Mouse (Mus musculus) MEL (cell line): Measurements from ENCODE around the gene Lin54.

Experiments used
- CTCF ChIP-seq, 3 experiments: IDR thresholded peaks in 2 of 3; conservative IDR thresholded peaks in 1 of 3; 2 replicates each; pipeline ENCODE4 v1.5.1; 2011 to 2012; ENCODE audit warnings: low read length in 3 of 3, low read depth in 2 of 3, mild to moderate bottlenecking in 2 of 3, improper control_type of control experiment in 1 of 3, inconsistent platforms in 1 of 3, mixed read lengths in 1 of 3, moderate library complexity in 1 of 3; ENCODE audit not compliant: control insufficient read depth in 1 of 3, insufficient read depth in 1 of 3, poor library complexity in 1 of 3, severe bottlenecking in 1 of 3
- EP300 ChIP-seq, 2 experiments: IDR thresholded peaks; 2 replicates each; pipeline ENCODE4 v1.6.1; 2011; ENCODE audit warnings: improper control_type of control experiment in 2 of 2, low read length in 2 of 2, low read depth in 1 of 2, mild to moderate bottlenecking in 1 of 2
- GATA1 ChIP-seq: IDR thresholded peaks from 2 replicates; pipeline ENCODE4 v1.6.1; 2011; ENCODE audit warnings: low read depth, low read length, improper control_type of control experiment
- HCFC1 ChIP-seq: IDR thresholded peaks from 2 replicates; pipeline ENCODE4 v1.6.1; 2012; ENCODE audit warnings: low read depth, mild to moderate bottlenecking, inconsistent platforms, low read length, improper control_type of control experiment, moderate library complexity
- MAFK ChIP-seq: IDR thresholded peaks from 2 replicates; pipeline ENCODE4 v1.6.1; 2011; ENCODE audit warnings: low read depth, mild to moderate bottlenecking, low read length, improper control_type of control experiment, borderline replicate concordance
- MYC ChIP-seq: IDR thresholded peaks from 2 replicates; pipeline ENCODE4 v1.6.1; 2011; ENCODE audit warnings: low read depth, mild to moderate bottlenecking, low read length, improper control_type of control experiment, moderate library complexity
- POLR2A ChIP-seq, 2 experiments: IDR thresholded peaks; 2 replicates each; pipeline ENCODE4 v1.6.1; 2011 to 2012; ENCODE audit warnings: low read length in 2 of 2, mild to moderate bottlenecking in 2 of 2, control low read depth in 1 of 2, improper control_type of control experiment in 1 of 2, low read depth in 1 of 2, moderate library complexity in 1 of 2; ENCODE audit not compliant: control insufficient read depth in 1 of 2, insufficient read depth in 1 of 2, poor library complexity in 1 of 2
- POLR2AphosphoS2 ChIP-seq: IDR thresholded peaks from 2 replicates; pipeline ENCODE4 v1.6.1; 2011; ENCODE audit warnings: low read length, improper control_type of control experiment
- POLR2AphosphoS5 ChIP-seq: IDR thresholded peaks from 2 replicates; pipeline ENCODE4 v1.6.1; 2012; ENCODE audit warnings: low read depth, borderline replicate concordance, mild to moderate bottlenecking, inconsistent platforms, low read length, moderate library complexity, mixed read lengths
- TBP ChIP-seq: IDR thresholded peaks from 2 replicates; pipeline ENCODE4 v1.8.0; 2011; ENCODE audit warnings: low read depth, low read length, improper control_type of control experiment
- ZC3H11A ChIP-seq: IDR thresholded peaks from 2 replicates; pipeline ENCODE4 v1.6.1; 2012; ENCODE audit warnings: low read depth, mild to moderate bottlenecking, inconsistent platforms, low read length, improper control_type of control experiment
- ZNF384 ChIP-seq: IDR thresholded peaks from 2 replicates; pipeline ENCODE4 v1.6.1; 2012; ENCODE audit warnings: low read depth, mild to moderate bottlenecking, inconsistent platforms, low read length, improper control_type of control experiment

GRCm38 (mm10) chr5:100499243-100499642, 1.2 kb downstream of the Lin54 start:
- TF ChIP-seq ZC3H11A (no peak), CTCF (IDR thresholded peaks at IDR 0.05 in 2 of 3, conservative IDR thresholded peaks at IDR 0.05 in 1 of 3; ENCODE audit: control insufficient read depth in 1 of 3, insufficient read depth in 1 of 3, low read depth in 2 of 3, low read length in 3 of 3, poor library complexity in 1 of 3, severe bottlenecking in 1 of 3) (no peak), POLR2A (IDR thresholded peaks at IDR 0.05; ENCODE audit: control insufficient read depth in 1 of 2, insufficient read depth in 1 of 2, low read depth in 1 of 2, low read length in 2 of 2, poor library complexity in 1 of 2) (no peak), TBP (no peak), EP300 (IDR thresholded peaks at IDR 0.05; ENCODE audit: low read depth in 1 of 2, low read length in 2 of 2) (peak in 1 of 2 experiments; percentile 39; a peak in 2 of 4 replicates), MAFK (no peak), ZNF384 (peak; percentile 58), POLR2AphosphoS5 (no peak), MYC (no peak), HCFC1 (0 out of 2 replicates have a peak, but pooled peaks have one; percentile 20), GATA1 (0 out of 2 replicates have a peak, but pooled peaks have one; percentile 41), POLR2AphosphoS2 (no peak)
